Mouse (Mus musculus) liver, embryonic 14.5 days (tissue): ENCODE measurements around the gene Neu3. TPM values are rescaled to one million over a fixed set of nuclear protein-coding genes. Genes with fewer than 3 reads are reported as not detected.

Experiments
- ATAC-seq: fragments of 200-750 bp; cut with Nextera tagmentation; 2 replicates; pipeline ENCODE4 v1.8.0; 2017; ENCODE audit warnings: moderate number of reproducible peaks, mild to moderate bottlenecking, moderate library complexity; ENCODE audit not compliant: insufficient read depth
- DNase-seq, 3 experiments: peaks; one replicate each; pipeline ENCODE4 v3.0.0-alpha.2; 2012 to 2013; ENCODE audit warnings: low read depth in 3 of 3, low spot score in 3 of 3
- H3K27ac ChIP-seq: fragments of 300-500 bp; sonication (generic); 2 replicates; pipeline ENCODE4 v1.5.1; 2014; ENCODE audit warnings: moderate library complexity, mild to moderate bottlenecking, control low read depth, inconsistent platforms
- H3K27me3 ChIP-seq: fragments of 300-500 bp; sonication (generic); 2 replicates; pipeline ENCODE4 v1.6.1; 2014; ENCODE audit warnings: mild to moderate bottlenecking, low read length, moderate library complexity; ENCODE audit not compliant: control insufficient read depth, insufficient read depth
- H3K36me3 ChIP-seq: fragments of 300-500 bp; sonication (generic); replicated peaks from 2 replicates; pipeline ENCODE4 v1.6.1; 2014; ENCODE audit warnings: low read depth; ENCODE audit not compliant: control insufficient read depth, insufficient read depth
- H3K4me1 ChIP-seq, 2 experiments: fragments of 200-500 bp in 1 of 2; fragments of 300-500 bp in 1 of 2; sonication (generic) in 1 of 2; replicated peaks; 2 replicates each; pipeline ENCODE4 v1.6.1; 2012 to 2014; ENCODE audit warnings: antibody characterized with exemption in 1 of 2, inconsistent platforms in 1 of 2, low read length in 1 of 2; ENCODE audit not compliant: control insufficient read depth in 2 of 2, insufficient read depth in 2 of 2
- H3K4me2 ChIP-seq: fragments of 300-500 bp; sonication (generic); 2 replicates; pipeline ENCODE4 v1.6.1; 2014; ENCODE audit warnings: low read depth, mild to moderate bottlenecking, control low read depth, moderate library complexity
- H3K4me3 ChIP-seq, 2 experiments: fragments of 200-500 bp in 1 of 2; fragments of 300-500 bp in 1 of 2; sonication (generic) in 1 of 2; 2 replicates each; pipeline ENCODE4 v1.5.1; 2012 to 2014; ENCODE audit warnings: low read depth in 2 of 2, low read length in 2 of 2, mild to moderate bottlenecking in 2 of 2, control low read depth in 1 of 2, inconsistent platforms in 1 of 2, moderate library complexity in 1 of 2; ENCODE audit not compliant: insufficient read depth in 1 of 2
- H3K9ac ChIP-seq: fragments of 300-500 bp; sonication (generic); replicated peaks from 2 replicates; pipeline ENCODE4 v1.6.1; 2014; ENCODE audit warnings: mild to moderate bottlenecking, control low read depth, moderate library complexity
- H3K9me3 ChIP-seq: fragments of 300-500 bp; sonication (generic); 2 replicates; pipeline ENCODE4 v1.6.1; 2016; ENCODE audit warnings: low read length, mixed read lengths; ENCODE audit not compliant: control insufficient read depth
- CTCF ChIP-seq: IDR thresholded peaks from 2 replicates; pipeline ENCODE4 v1.5.1; 2016; ENCODE audit warnings: antibody characterized with exemption, low read depth, control low read depth
- EP300 ChIP-seq: IDR thresholded peaks from 2 replicates; pipeline ENCODE4 v1.6.1; 2016; ENCODE audit warnings: antibody characterized with exemption, low read depth
- WGBS: fragments of 180-500 bp; shearing (Covaris S2); extraction: QIAGEN DNeasy Blood & Tissue Kit; methylation state at CpG from one replicate; pipeline ENCODE4 v1.1.7; 2014; ENCODE audit not compliant: insufficient replicate concordance; 5-methylcytosine and 5-hydroxymethylcytosine counted together
- polyA plus RNA-seq, 2 experiments: library from polyadenylated mRNA; depleted of rRNA in 1 of 2; stranded (reverse) in 1 of 2; unstranded in 1 of 2; fragments of >200 nt; fragmentation: Nextera tagmentation in 1 of 2; extraction: Ambion mirVana in 1 of 2; gene quantifications; 2 replicates each; pipeline versions ENCODE4 v1.2.1 to v1.2.3; 2012 to 2014

Neu3 gene
- polyA plus RNA-seq, 2 experiments = 2.9 to 4.1 TPM

- no peak within 1 kb of the TSS for H3K9ac ChIP-seq
- H3K4me3 ChIP-seq = no peak within 1 kb of the TSS
- TF ChIP-seq CTCF = no peak
- TF ChIP-seq EP300 = no peak
- H3K36me3 ChIP-seq = no peaks in the 10 kb centered on the region
- H3K27me3 ChIP-seq = no peaks in the 10 kb centered on the region
- no peaks in the 10 kb centered on the region for H3K4me1 ChIP-seq
- H3K27ac ChIP-seq = no peak within 1 kb of the TSS
- no peak for DNase-seq
- 77% methylated on average over 2 of the region's 2 CpGs for WGBS
- H3K9me3 ChIP-seq = peaks cover 3% of the 10 kb centered on the region; the same call in 1 of the 2 replicates
- ATAC-seq = no peak
- no peak within 1 kb of the TSS for H3K4me2 ChIP-seq
Observed at GRCm38 (mm10) chr7:99763207-99763606, 65.0 kb downstream of the Neu3 start, which contains the start of gene Olfr521. Gene Olfr521 (plus strand): TSS chr7:99763507.

Other genes with a start within 250 kb of the Neu3 start
- 0.12 and 0.13 TPM in 2 replicates for gene Tpbgl, start 201.3 kb downstream of the Neu3 start, polyA plus RNA-seq (2012; rRNA removed)
- 0.14 and 0.24 TPM in 2 replicates for gene Tpbgl, start 201.3 kb downstream of the Neu3 start, polyA plus RNA-seq (2014; fragmentation: Nextera tagmentation; extraction: Ambion mirVana)
- 0.08 and 0.12 TPM in 2 replicates for gene Slco2b1, start 117.1 kb downstream of the Neu3 start, polyA plus RNA-seq (2012; rRNA removed)
- gene Slco2b1, start 117.1 kb downstream of the Neu3 start, polyA plus RNA-seq (2014; fragmentation: Nextera tagmentation; extraction: Ambion mirVana) = 0.11 and 0.13 TPM in 2 replicates
- gene Olfr520, start 98.1 kb downstream of the Neu3 start, polyA plus RNA-seq (2012; rRNA removed) = not detected in 2 replicates
- gene Olfr520, start 98.1 kb downstream of the Neu3 start, polyA plus RNA-seq (2014; fragmentation: Nextera tagmentation; extraction: Ambion mirVana) = not detected in 2 replicates
- gene Olfr521, start 64.9 kb downstream of the Neu3 start, polyA plus RNA-seq (2012; rRNA removed) = not detected in 2 replicates
- not detected in 2 replicates for gene Olfr521, start 64.9 kb downstream of the Neu3 start, polyA plus RNA-seq (2014; fragmentation: Nextera tagmentation; extraction: Ambion mirVana)
- gene Xrra1, start 30.7 kb upstream of the Neu3 start, polyA plus RNA-seq (2012; rRNA removed) = not detected in 2 replicates
- 0.08 TPM in 1 of 2 replicates, not detected in the other for gene Xrra1, start 30.7 kb upstream of the Neu3 start, polyA plus RNA-seq (2014; fragmentation: Nextera tagmentation; extraction: Ambion mirVana)
- gene Spcs2, start 35.0 kb upstream of the Neu3 start, polyA plus RNA-seq (2012; rRNA removed) = 36.7 and 44.5 TPM in 2 replicates
- 162 and 171 TPM in 2 replicates for gene Spcs2, start 35.0 kb upstream of the Neu3 start, polyA plus RNA-seq (2014; fragmentation: Nextera tagmentation; extraction: Ambion mirVana)
- gene Rnf169, start 152.0 kb upstream of the Neu3 start, polyA plus RNA-seq (2012; rRNA removed) = 1.5 and 2.2 TPM in 2 replicates
- 1.5 and 1.6 TPM in 2 replicates for gene Rnf169, start 152.0 kb upstream of the Neu3 start, polyA plus RNA-seq (2014; fragmentation: Nextera tagmentation; extraction: Ambion mirVana)
- 0.02 TPM in 2 replicates for gene Chrdl2, start 177.8 kb upstream of the Neu3 start, polyA plus RNA-seq (2012; rRNA removed)
- not detected in 2 replicates for gene Chrdl2, start 177.8 kb upstream of the Neu3 start, polyA plus RNA-seq (2014; fragmentation: Nextera tagmentation; extraction: Ambion mirVana)